Mouse (Mus musculus) lung, postnatal 4 days (tissue): Measurements from ENCODE around the gene Tmx1.
A peak's percentile ranks its signal among the peaks of the same experiment; 100 is the strongest.

Experiments used
- DNase-seq, 2 experiments: peaks; one replicate each; pipeline ENCODE4 v3.0.0; 2021

The Tmx1 gene

GRCm38 (mm10) chr12:70486716-70487480 is 34.0 kb downstream of the Tmx1 start:
- DNase-seq, result no peak

- DNase-seq, result no peak
Measured at GRCm38 (mm10) chr12:70492441-70492840, 39.5 kb downstream of the Tmx1 start.

- peak in 1 of 2 experiments; percentile 63 for DNase-seq
Measured at GRCm38 (mm10) chr12:70494494-70495281, 41.8 kb downstream of the Tmx1 start.

GRCm38 (mm10) chr12:70495282-70495922 is 42.5 kb downstream of the Tmx1 start:
- peak in 1 of 2 experiments; percentile 18 for DNase-seq

- DNase-seq, result no peak
Measured at GRCm38 (mm10) chr12:70498091-70498490, 45.2 kb downstream of the Tmx1 start.

GRCm38 (mm10) chr12:70505971-70506370 is 53.1 kb downstream of the Tmx1 start:
- no peak for DNase-seq

GRCm38 (mm10) chr12:70512023-70512422 is 59.1 kb downstream of the Tmx1 start:
- no peak for DNase-seq

- DNase-seq, result no peak
Measured at GRCm38 (mm10) chr12:70512431-70512830, 59.5 kb downstream of the Tmx1 start.
